Mouse (Mus musculus) olfactory bulb, adult 2 months (tissue): Measurements from ENCODE around the gene Atxn10.

Experiments
- CTCF ChIP-seq: fragments of 200-500 bp; IDR thresholded peaks from 2 replicates; pipeline ENCODE4 v1.5.1; 2012; ENCODE audit warnings: low read depth, mild to moderate bottlenecking, low read length, moderate library complexity; ENCODE audit not compliant: insufficient read depth
- POLR2A ChIP-seq: fragments of 200-500 bp; IDR thresholded peaks from 2 replicates; pipeline ENCODE4 v1.6.1; 2012; ENCODE audit warnings: mild to moderate bottlenecking, low read depth, low read length, moderate library complexity; ENCODE audit not compliant: insufficient read depth

- TF ChIP-seq CTCF (no peak), POLR2A (no peak)
Observed at GRCm38 (mm10) chr15:85366938-85367337, 30.9 kb downstream of the Atxn10 start.
